Mouse (Mus musculus) kidney, postnatal 10 days (tissue): ENCODE measurements at regions not wholly inside any gene's neighbourhood (a gene's known extent, or its start where the extent isn't known, plus 50 kb on each side); places are given as distances from the start of the nearest gene placed in this dataset.

Source experiments
- DNase-seq: peaks from one replicate; pipeline ENCODE4 v3.0.0; 2021; ENCODE audit warnings: mixed read lengths

- DNase-seq = no peak
These were observed 62.5 kb downstream of the Speer2 start for GRCm38 (mm10) chr16:69800955-69801598.

GRCm38 (mm10) chr16:69796299-69796698 is 67.2 kb downstream of the Speer2 start:
- DNase-seq = peak; percentile 27

GRCm38 (mm10) chr16:69790671-69791070 is 72.9 kb downstream of the Speer2 start:
- DNase-seq = no peak

GRCm38 (mm10) chr16:69770768-69771167 is 92.8 kb downstream of the Speer2 start:
- DNase-seq = no peak
